Comparison of ENCODE assay signal across 24 mouse cellular contexts in the genomic region with DNA sequence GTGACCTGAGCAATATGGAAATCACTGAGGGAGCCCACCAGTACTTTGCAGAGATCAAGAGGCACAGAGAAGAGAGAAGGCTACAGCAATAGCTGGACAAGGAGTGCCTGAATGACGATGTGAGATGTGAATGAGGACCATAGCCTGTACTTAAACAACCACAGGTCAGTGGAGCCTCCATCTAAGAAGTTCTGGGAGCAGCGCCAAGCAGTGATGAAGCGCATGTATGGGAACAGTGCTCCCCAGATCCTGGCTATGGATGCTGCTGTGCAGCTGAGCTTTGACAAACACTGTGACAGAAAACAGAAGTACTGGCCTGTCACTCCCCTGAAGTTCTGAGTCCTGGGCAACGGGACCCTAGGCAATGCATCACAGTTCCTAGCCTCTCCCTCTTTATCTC.
A peak's percentile ranks its signal among the peaks of the same experiment; 100 is the strongest.
DNase-seq lines count a peak whose midpoint lies in the region; ATAC-seq lines count a peak whose summit lies in the region.
"Had no signal": no experiment of that assay in that cellular context is flagged by ENCODE, and none has a peak within 500 bp of the region (broad histone marks: within the 10 kb centered on the region; RNA-seq: fewer than 3 reads in every experiment).

No protein-coding gene starts in this region.

- WGBS in forebrain, embryonic 14.5 days: 83% methylated on average over 4 of the region's 4 CpGs
- WGBS in forebrain, embryonic 12.5 days: 85% methylated on average over 4 of the region's 4 CpGs
- WGBS in lung, embryonic 15.5 days: 49% methylated on average over 4 of the region's 4 CpGs
- WGBS in limb, embryonic 10.5 days: 82% methylated on average over 4 of the region's 4 CpGs

- H3K9me3 ChIP-seq in forebrain, embryonic 14.5 days (replicated peaks; ENCODE audit: control insufficient read depth, low read length): no peaks in the 10 kb centered on the region
- H3K9me3 ChIP-seq in forebrain, embryonic 12.5 days: no peaks in the 10 kb centered on the region
- H3K9me3 ChIP-seq in lung, embryonic 15.5 days: no peaks in the 10 kb centered on the region
- no peaks in the 10 kb centered on the region for H3K9me3 ChIP-seq in limb, embryonic 10.5 days (replicated peaks)
- H3K9me3 ChIP-seq: embryonic facial prominence, embryonic 12.5 days; forebrain, embryonic 10.5 days; forebrain, embryonic 15.5 days; heart, embryonic 12.5 days; heart, embryonic 15.5 days; hindbrain, embryonic 10.5 days; hindbrain, embryonic 13.5 days; intestine, embryonic 15.5 days had no signal

- H3K27ac ChIP-seq in forebrain, embryonic 14.5 days (ENCODE audit: low read depth, low read length): no peak overlapping the region
- no peak overlapping the region for H3K27ac ChIP-seq in forebrain, embryonic 12.5 days
- H3K27ac ChIP-seq in lung, embryonic 15.5 days: no peak overlapping the region
- no peak overlapping the region for H3K27ac ChIP-seq in limb, embryonic 10.5 days
- H3K27ac ChIP-seq: embryonic facial prominence, embryonic 12.5 days; forebrain, embryonic 10.5 days; forebrain, embryonic 15.5 days; heart, embryonic 15.5 days; hindbrain, embryonic 10.5 days; hindbrain, embryonic 13.5 days; intestine, embryonic 15.5 days had no signal

- no peak overlapping the region for H3K4me3 ChIP-seq in forebrain, embryonic 14.5 days (ENCODE audit: low read depth, low read length)
- no peak overlapping the region for H3K4me3 ChIP-seq in forebrain, embryonic 12.5 days (replicated peaks)
- H3K4me3 ChIP-seq in lung, embryonic 15.5 days: no peak overlapping the region
- H3K4me3 ChIP-seq in limb, embryonic 10.5 days: no peak overlapping the region
- H3K4me3 ChIP-seq: embryonic facial prominence, embryonic 12.5 days; forebrain, embryonic 10.5 days; forebrain, embryonic 15.5 days; heart, embryonic 12.5 days; heart, embryonic 15.5 days; hindbrain, embryonic 10.5 days; hindbrain, embryonic 13.5 days; intestine, embryonic 15.5 days had no signal

- H3K36me3 ChIP-seq in forebrain, embryonic 14.5 days (ENCODE audit: control insufficient read depth, insufficient read depth, low read length): no peaks in the 10 kb centered on the region
- H3K36me3 ChIP-seq in forebrain, embryonic 12.5 days (replicated peaks): no peaks in the 10 kb centered on the region
- no peaks in the 10 kb centered on the region for H3K36me3 ChIP-seq in lung, embryonic 15.5 days
- H3K36me3 ChIP-seq in limb, embryonic 10.5 days: no peaks in the 10 kb centered on the region
- H3K36me3 ChIP-seq: embryonic facial prominence, embryonic 12.5 days; forebrain, embryonic 10.5 days; forebrain, embryonic 15.5 days; heart, embryonic 12.5 days; heart, embryonic 15.5 days; hindbrain, embryonic 10.5 days; hindbrain, embryonic 13.5 days; intestine, embryonic 15.5 days had no signal

- H3K9ac ChIP-seq in forebrain, embryonic 14.5 days (ENCODE audit: low read length): no peak overlapping the region
- no peak overlapping the region for H3K9ac ChIP-seq in forebrain, embryonic 12.5 days
- H3K9ac ChIP-seq in lung, embryonic 15.5 days: no peak overlapping the region
- H3K9ac ChIP-seq: embryonic facial prominence, embryonic 12.5 days; forebrain, embryonic 15.5 days; heart, embryonic 12.5 days; heart, embryonic 15.5 days; hindbrain, embryonic 13.5 days; intestine, embryonic 15.5 days had no signal

- H3K4me1 ChIP-seq in forebrain, embryonic 14.5 days (ENCODE audit: control insufficient read depth, insufficient read depth, low read length): no peaks in the 10 kb centered on the region
- H3K4me1 ChIP-seq in forebrain, embryonic 12.5 days: no peaks in the 10 kb centered on the region
- H3K4me1 ChIP-seq in lung, embryonic 15.5 days: no peaks in the 10 kb centered on the region
- H3K4me1 ChIP-seq in limb, embryonic 10.5 days: no peaks in the 10 kb centered on the region
- H3K4me1 ChIP-seq: embryonic facial prominence, embryonic 12.5 days; forebrain, embryonic 10.5 days; forebrain, embryonic 15.5 days; heart, embryonic 12.5 days; heart, embryonic 15.5 days; hindbrain, embryonic 10.5 days; hindbrain, embryonic 13.5 days; intestine, embryonic 15.5 days had no signal

- no peaks in the 10 kb centered on the region for H3K27me3 ChIP-seq in forebrain, embryonic 14.5 days (replicated peaks; ENCODE audit: control insufficient read depth, insufficient read depth, low read length)
- H3K27me3 ChIP-seq in forebrain, embryonic 12.5 days: no peaks in the 10 kb centered on the region
- no peaks in the 10 kb centered on the region for H3K27me3 ChIP-seq in lung, embryonic 15.5 days
- 0 out of 2 replicates have a peak, but pooled peaks cover 3% of the 10 kb centered on the region for H3K27me3 ChIP-seq in limb, embryonic 10.5 days (ENCODE audit: low read depth, poor library complexity, severe bottlenecking)
- H3K27me3 ChIP-seq: embryonic facial prominence, embryonic 12.5 days; forebrain, embryonic 15.5 days; heart, embryonic 12.5 days; heart, embryonic 15.5 days; hindbrain, embryonic 13.5 days; intestine, embryonic 15.5 days had no signal

- ATAC-seq in forebrain, embryonic 14.5 days: no peak
- ATAC-seq in forebrain, embryonic 12.5 days (ENCODE audit: low FRiP score): no peak
- peak; percentile 46; the same call in 1 of the 2 replicates for ATAC-seq in lung, embryonic 15.5 days (ENCODE audit: borderline replicate concordance, extremely low read depth, low FRiP score, low TSS enrichment)
- ATAC-seq: forebrain, embryonic 15.5 days; hindbrain, embryonic 16.5 days; intestine, embryonic 15.5 days had no signal

- no peak overlapping the region for H3K4me2 ChIP-seq in forebrain, embryonic 14.5 days (ENCODE audit: low read length)
- H3K4me2 ChIP-seq in forebrain, embryonic 12.5 days: no peak overlapping the region
- H3K4me2 ChIP-seq in lung, embryonic 15.5 days: no peak overlapping the region
- H3K4me2 ChIP-seq: embryonic facial prominence, embryonic 12.5 days; forebrain, embryonic 15.5 days; heart, embryonic 12.5 days; heart, embryonic 15.5 days; hindbrain, embryonic 13.5 days; intestine, embryonic 15.5 days had no signal

- DNase-seq in forebrain, embryonic 14.5 days (ENCODE audit: low spot score): peak; percentile 1
- DNase-seq in lung, postnatal 36 days: no peak
- peak; percentile 28 for DNase-seq in 3T3-L1 (ENCODE audit: low read depth, low spot score)
- DNase-seq in NIH3T3 (ENCODE audit: low read depth): peak; percentile 35
- DNase-seq in limb, embryonic 10.5 days (ENCODE audit: low spot score): no peak
- DNase-seq: adrenal gland, adult 2 months; adrenal gland, postnatal 14 days; cerebellum, adult 11-12 months; cerebellum, adult 9-10 months; gastrocnemius, postnatal 25 days; heart, adult 18-20 months; heart, postnatal 10 days; heart, postnatal 36 days had no signal

Comparison
In these comparisons a context has a peak if more than half of its experiments do, and no peak if none do; other contexts are left out.
1. DNase-seq: peak in forebrain, embryonic 14.5 days (single experiment), 3T3-L1 (single experiment) and NIH3T3 (single experiment); none in lung, postnatal 36 days (single experiment) and limb, embryonic 10.5 days (single experiment).